Mouse (Mus musculus) neural tube, embryonic 15.5 days (tissue): ENCODE results near the gene Olfr392. TPM values are rescaled to one million over a fixed set of nuclear protein-coding genes. Genes with fewer than 3 reads are reported as not detected.

Experiments used
- ATAC-seq: fragments of 200-750 bp; cut with Nextera tagmentation; 2 replicates; pipeline ENCODE4 v1.8.0; 2017; ENCODE audit warnings: mild to moderate bottlenecking, moderate TSS enrichment, moderate library complexity; ENCODE audit not compliant: low FRiP score
- H3K27ac ChIP-seq: fragments of 300-500 bp; sonication (generic); replicated peaks from 2 replicates; pipeline ENCODE4 v1.5.1; 2015; ENCODE audit warnings: mild to moderate bottlenecking, inconsistent platforms
- H3K27me3 ChIP-seq: fragments of 300-500 bp; sonication (generic); replicated peaks from 2 replicates; pipeline ENCODE4 v1.6.1; 2015; ENCODE audit warnings: inconsistent platforms
- H3K36me3 ChIP-seq: fragments of 300-500 bp; sonication (generic); 2 replicates; pipeline ENCODE4 v1.6.1; 2015; ENCODE audit warnings: inconsistent platforms
- H3K4me1 ChIP-seq: fragments of 300-500 bp; sonication (generic); 2 replicates; pipeline ENCODE4 v1.6.1; 2015; ENCODE audit warnings: inconsistent platforms
- H3K4me2 ChIP-seq: fragments of 300-500 bp; sonication (generic); 2 replicates; pipeline ENCODE4 v1.6.1; 2015; ENCODE audit warnings: inconsistent platforms, mild to moderate bottlenecking, moderate library complexity
- H3K4me3 ChIP-seq: fragments of 300-500 bp; sonication (generic); replicated peaks from 2 replicates; pipeline ENCODE4 v1.5.1; 2015; ENCODE audit warnings: mild to moderate bottlenecking, inconsistent platforms
- H3K9ac ChIP-seq: fragments of 300-500 bp; sonication (generic); replicated peaks from 2 replicates; pipeline ENCODE4 v1.6.1; 2015; ENCODE audit warnings: mild to moderate bottlenecking, inconsistent platforms
- H3K9me3 ChIP-seq: fragments of 300-500 bp; sonication (generic); replicated peaks from 2 replicates; pipeline ENCODE4 v1.6.1; 2016; ENCODE audit warnings: inconsistent platforms
- WGBS: fragments of 180-500 bp; shearing (Covaris S2); methylation state at CpG from one replicate; pipeline ENCODE4 v1.1.7; 2015; ENCODE audit warnings: mixed read lengths; 5-methylcytosine and 5-hydroxymethylcytosine counted together
- polyA plus RNA-seq: library from polyadenylated mRNA; unstranded; fragments of >200 nt; fragmentation: Nextera tagmentation; extraction: Ambion mirVana; gene quantifications from 2 replicates; pipeline ENCODE4 v1.2.1, GENCODE M21; 2015

Olfr392 gene
- not detected in 2 replicates for polyA plus RNA-seq

DNA sequence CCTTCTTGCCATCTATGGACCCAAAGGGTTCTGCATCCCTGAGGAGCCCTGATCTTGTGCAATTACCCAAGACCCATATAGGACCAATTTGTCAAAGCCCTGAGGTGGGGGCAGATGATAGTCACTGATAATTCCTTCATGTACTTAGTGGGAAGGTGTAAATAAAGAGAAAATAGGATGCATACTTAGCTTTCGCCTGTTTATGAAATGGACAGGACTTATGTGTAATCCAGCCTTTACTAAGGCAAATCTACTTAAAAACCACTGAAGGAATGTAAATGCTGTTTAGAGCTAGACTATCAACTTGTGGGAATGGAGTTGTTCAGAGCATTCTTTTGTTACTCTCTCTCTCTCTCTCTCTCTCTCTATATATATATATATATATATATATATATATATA, at the start of gene Olfr392:
TSS of gene Olfr392 (minus strand) at position 101 of the 400 bp plus-strand sequence.
- ATAC-seq: no peak
- no peak within 1 kb of the TSS for H3K9ac ChIP-seq
- H3K4me3 ChIP-seq: no peak within 1 kb of the TSS
- no peak within 1 kb of the TSS for H3K27ac ChIP-seq
- H3K4me1 ChIP-seq: no peaks in the 10 kb centered on the region
- no peaks in the 10 kb centered on the region for H3K27me3 ChIP-seq
- H3K4me2 ChIP-seq: no peak within 1 kb of the TSS
- 89% methylated on average over 1 of the region's 1 CpGs for WGBS
- H3K36me3 ChIP-seq: no peaks in the 10 kb centered on the region
- peaks cover 3% of the 10 kb centered on the region for H3K9me3 ChIP-seq

DNA sequence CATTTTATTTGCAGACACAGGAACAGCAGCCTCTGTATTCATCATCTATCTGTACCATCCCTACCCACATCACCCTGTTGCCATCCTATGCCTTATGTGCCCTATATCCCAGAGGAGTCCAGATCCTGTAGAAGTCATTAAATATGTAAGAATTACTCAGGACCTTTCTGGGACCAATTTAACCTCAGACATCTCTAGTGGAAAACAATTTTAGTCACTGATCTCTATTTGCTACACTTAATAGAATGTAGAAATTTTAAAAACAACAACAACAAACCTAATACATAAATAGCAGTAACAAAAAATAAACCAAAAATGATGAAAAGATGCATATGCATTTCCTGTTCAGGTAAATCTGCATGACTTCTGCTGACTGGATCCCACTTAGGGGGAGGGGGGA, 34.5 kb upstream of the Olfr392 start, which contains the start of gene Olfr393:
TSS of gene Olfr393 (minus strand) at position 101 of the 400 bp plus-strand sequence.
- Histone ChIP-seq H3K27me3 (no peaks in the 10 kb centered on the region), H3K9me3 (0 out of 2 replicates have a peak, but pooled peaks cover 6% of the 10 kb centered on the region), H3K36me3 (no peaks in the 10 kb centered on the region), H3K4me1 (no peaks in the 10 kb centered on the region), H3K27ac (no peak within 1 kb of the TSS), H3K4me2 (no peak within 1 kb of the TSS), H3K4me3 (no peak within 1 kb of the TSS), H3K9ac (no peak within 1 kb of the TSS)
- no peak for ATAC-seq

DNA sequence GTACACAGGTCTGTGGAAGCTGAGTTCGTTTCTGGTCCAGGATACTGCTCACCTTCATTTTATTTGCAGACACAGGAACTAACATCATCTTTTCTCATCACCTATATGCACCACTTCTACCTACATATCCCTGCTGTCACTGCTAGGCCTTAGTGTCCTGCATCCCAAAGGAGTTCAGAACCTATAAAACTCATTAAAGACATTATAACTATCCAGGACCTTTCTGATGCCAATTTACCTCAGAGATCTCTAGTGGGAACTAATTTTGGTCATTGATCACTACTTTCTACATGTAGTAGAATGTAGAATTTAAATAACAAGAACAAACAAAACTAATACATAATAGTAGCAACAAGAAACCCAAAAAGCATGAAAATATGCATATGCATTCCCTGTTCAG, 13.9 kb downstream of the Olfr392 start, which contains the start of gene Olfr391-ps:
TSS of gene Olfr391-ps (minus strand) at position 101 of the 400 bp plus-strand sequence.
- ATAC-seq: no peak
- H3K36me3 ChIP-seq: no peaks in the 10 kb centered on the region
- no peaks in the 10 kb centered on the region for H3K27me3 ChIP-seq
- H3K9me3 ChIP-seq: no peaks in the 10 kb centered on the region; the same call in 1 of the 2 replicates
- no peak within 1 kb of the TSS for H3K9ac ChIP-seq
- no peak within 1 kb of the TSS for H3K27ac ChIP-seq
- no peaks in the 10 kb centered on the region for H3K4me1 ChIP-seq
- WGBS: 24% methylated on average over 1 of the region's 1 CpGs
- no peak within 1 kb of the TSS for H3K4me2 ChIP-seq
- H3K4me3 ChIP-seq: no peak within 1 kb of the TSS

DNA sequence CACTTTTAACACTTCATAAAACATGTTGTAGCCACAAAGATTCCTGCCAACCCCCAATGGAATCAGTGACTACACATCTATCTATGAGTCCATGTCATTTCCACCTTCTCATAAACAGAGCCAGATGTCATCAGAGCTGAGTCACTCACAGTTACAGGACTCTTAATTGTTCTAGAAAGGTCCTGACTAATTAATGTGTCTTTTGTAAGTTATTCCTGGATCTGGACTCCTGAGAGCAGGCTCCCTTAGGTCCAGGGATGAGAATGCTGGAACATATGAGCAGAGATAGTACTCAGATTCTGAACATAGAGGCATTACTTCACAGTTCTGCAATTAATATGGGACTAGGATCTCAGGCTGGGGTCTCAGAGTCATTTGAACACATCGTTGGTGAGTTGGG, 34.2 kb downstream of the Olfr392 start, which contains the start of gene Olfr390:
TSS of gene Olfr390 (plus strand) at position 301 of the 400 bp plus-strand sequence.
- Histone ChIP-seq H3K27me3 (no peaks in the 10 kb centered on the region), H3K9me3 (peaks cover 9% of the 10 kb centered on the region; the same call in 1 of the 2 replicates), H3K27ac (no peak within 1 kb of the TSS), H3K36me3 (no peaks in the 10 kb centered on the region), H3K4me2 (no peak within 1 kb of the TSS), H3K4me1 (no peaks in the 10 kb centered on the region), H3K9ac (no peak within 1 kb of the TSS), H3K4me3 (no peak within 1 kb of the TSS)
- WGBS: 81% methylated on average over 1 of the region's 1 CpGs
- no peak for ATAC-seq

DNA sequence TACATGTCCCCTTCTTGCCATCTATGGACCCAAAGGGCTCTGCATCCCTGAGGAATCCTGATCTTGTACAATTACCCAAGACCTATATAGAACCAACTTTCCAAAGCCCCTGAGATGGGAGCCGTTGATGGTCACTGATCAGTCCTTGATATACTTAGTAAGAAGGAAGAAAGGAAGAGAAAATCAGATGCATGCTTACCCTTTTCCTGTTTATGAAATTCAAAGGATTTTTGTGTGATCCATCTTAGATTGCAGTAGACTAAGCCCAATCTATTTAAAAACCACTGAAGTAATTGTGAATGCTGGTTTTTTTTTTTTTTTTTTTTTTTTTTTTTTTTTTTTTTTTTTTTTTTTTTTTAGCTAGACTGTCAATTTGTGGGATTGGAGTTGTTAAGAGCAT, 36.2 kb downstream of the Olfr392 start, which contains the start of gene Olfr389:
TSS of gene Olfr389 (minus strand) at position 101 of the 400 bp plus-strand sequence.
- WGBS: 96% methylated on average over 1 of the region's 1 CpGs
- Histone ChIP-seq H3K4me1 (no peaks in the 10 kb centered on the region), H3K36me3 (no peaks in the 10 kb centered on the region), H3K4me2 (no peak within 1 kb of the TSS), H3K9ac (no peak within 1 kb of the TSS), H3K27me3 (no peaks in the 10 kb centered on the region), H3K9me3 (peaks cover 9% of the 10 kb centered on the region; the same call in 1 of the 2 replicates), H3K27ac (no peak within 1 kb of the TSS), H3K4me3 (no peak within 1 kb of the TSS)
- ATAC-seq: no peak

Other genes starting within 250 kb of the Olfr392 start
- not detected in 2 replicates for gene Olfr385, start 224.0 kb downstream of the Olfr392 start, polyA plus RNA-seq
- gene Olfr384, start 218.5 kb downstream of the Olfr392 start, polyA plus RNA-seq: not detected in 2 replicates
- gene Zfp735, start 128.3 kb downstream of the Olfr392 start, polyA plus RNA-seq: not detected in 2 replicates
- gene Olfr389, start 36.3 kb downstream of the Olfr392 start, polyA plus RNA-seq: not detected in 2 replicates
- not detected in 2 replicates for gene Olfr390, start 34.1 kb downstream of the Olfr392 start, polyA plus RNA-seq
- not detected in 2 replicates for gene Olfr391-ps, start 14.0 kb downstream of the Olfr392 start, polyA plus RNA-seq
- not detected in 2 replicates for gene Olfr393, start 34.4 kb upstream of the Olfr392 start, polyA plus RNA-seq
- not detected in 2 replicates for gene Olfr394, start 73.7 kb upstream of the Olfr392 start, polyA plus RNA-seq
- gene Olfr395, start 92.2 kb upstream of the Olfr392 start, polyA plus RNA-seq: not detected in 2 replicates
- not detected in 2 replicates for gene Olfr23, start 119.6 kb upstream of the Olfr392 start, polyA plus RNA-seq
- gene Olfr397, start 143.8 kb upstream of the Olfr392 start, polyA plus RNA-seq: not detected in 2 replicates
- not detected in 2 replicates for gene Olfr398, start 173.4 kb upstream of the Olfr392 start, polyA plus RNA-seq
- gene Olfr139, start 239.5 kb upstream of the Olfr392 start, polyA plus RNA-seq: not detected in 2 replicates
- not detected in 2 replicates for gene Olfr399, start 239.6 kb upstream of the Olfr392 start, polyA plus RNA-seq